8 mouse cellular contexts compared by ENCODE assay signal in genomic region chr13:19364245-19364772, GRCm38 (mm10). TPM values are rescaled to one million over a fixed set of nuclear protein-coding genes. Genes with fewer than 3 reads are reported as not detected.
DNase-seq lines count a peak whose midpoint lies in the region; ATAC-seq and TF ChIP-seq lines count a peak whose summit lies in the region.

No protein-coding gene starts in this region.

- peak; percentile 37 for ATAC-seq in forebrain, embryonic 13.5 days
- ATAC-seq in liver, embryonic 13.5 days (ENCODE audit: low read depth) = peak; percentile 32

- H3K27ac ChIP-seq in spleen, adult 2 months (ENCODE audit: insufficient read depth, low read length) = no peak overlapping the region
- no peak overlapping the region for H3K27ac ChIP-seq in forebrain, embryonic 13.5 days
- H3K27ac ChIP-seq in liver, embryonic 13.5 days = no peak overlapping the region

- peaks cover 5% of the 10 kb centered on the region; the same call in 1 of the 2 replicates for H3K36me3 ChIP-seq in spleen, adult 2 months (ENCODE audit: control insufficient read depth, insufficient read depth, low read length)
- peaks cover 43% of the 10 kb centered on the region for H3K36me3 ChIP-seq in forebrain, embryonic 13.5 days (ENCODE audit: poor library complexity, severe bottlenecking)
- 0 out of 2 replicates have a peak, but pooled peaks cover 7% of the 10 kb centered on the region for H3K36me3 ChIP-seq in liver, embryonic 13.5 days

- H3K9ac ChIP-seq in forebrain, embryonic 13.5 days = no peak overlapping the region
- no peak overlapping the region for H3K9ac ChIP-seq in liver, embryonic 13.5 days

- H3K4me1 ChIP-seq in spleen, adult 2 months (ENCODE audit: control insufficient read depth, insufficient read depth, insufficient read length) = no peaks in the 10 kb centered on the region
- no peaks in the 10 kb centered on the region for H3K4me1 ChIP-seq in forebrain, embryonic 13.5 days
- no peaks in the 10 kb centered on the region for H3K4me1 ChIP-seq in liver, embryonic 13.5 days (replicated peaks)

- 82% methylated on average over 11 of the region's 11 CpGs for WGBS in spleen, adult 2 months
- WGBS in forebrain, embryonic 13.5 days = 81% methylated on average over 11 of the region's 11 CpGs
- WGBS in liver, embryonic 13.5 days (ENCODE audit: insufficient replicate concordance) = 69% methylated on average over 11 of the region's 11 CpGs

- DNase-seq in spleen, adult 2 months (ENCODE audit: low read depth in 1 of 2, low spot score in 2 of 2) = peak; percentile 28 to 32
- DNase-seq in spleen, adult 12 weeks (ENCODE audit: low spot score) = no peak
- peak; percentile 73 for DNase-seq in adipocyte (ENCODE audit: low spot score)
- DNase-seq in kidney, adult 8-10 months = peak; percentile 75 to 76
- no peak for DNase-seq in liver, embryonic 13.5 days
- peak; percentile 86 for DNase-seq in retina, postnatal 1 day
- DNase-seq in urinary bladder, postnatal 10 days (ENCODE audit: low spot score) = no peak

- H3K27me3 ChIP-seq in spleen, adult 2 months (ENCODE audit: control insufficient read depth, insufficient read depth, low read length) = no peaks in the 10 kb centered on the region
- H3K27me3 ChIP-seq in forebrain, embryonic 13.5 days = no peaks in the 10 kb centered on the region
- H3K27me3 ChIP-seq in liver, embryonic 13.5 days = no peaks in the 10 kb centered on the region

- TF ChIP-seq POLR2A in spleen, adult 2 months (IDR thresholded peaks at IDR 0.05; ENCODE audit: low read depth, low read length) = no peak

- no peak overlapping the region for H3K4me2 ChIP-seq in forebrain, embryonic 13.5 days
- no peak overlapping the region for H3K4me2 ChIP-seq in liver, embryonic 13.5 days

- H3K4me3 ChIP-seq in spleen, adult 2 months (ENCODE audit: extremely low read depth, insufficient read depth, insufficient read length) = no peak overlapping the region
- H3K4me3 ChIP-seq in forebrain, embryonic 13.5 days = no peak overlapping the region
- no peak overlapping the region for H3K4me3 ChIP-seq in liver, embryonic 13.5 days (replicated peaks)

- no peak for TF ChIP-seq CTCF in spleen, adult 2 months (IDR thresholded peaks at IDR 0.05; ENCODE audit: extremely low read depth, insufficient read depth, insufficient read length, insufficient replicate concordance)

- H3K9me3 ChIP-seq in forebrain, embryonic 13.5 days (replicated peaks) = no peaks in the 10 kb centered on the region
- no peaks in the 10 kb centered on the region for H3K9me3 ChIP-seq in liver, embryonic 13.5 days (replicated peaks)

RNA-seq across cellular contexts. Expression of gene Stard3nl, which starts 31.3 kb away (rescaled TPM):
- polyA plus RNA-seq in spleen, adult 2 months (2012; rRNA removed) = 9.7 and 11.0 TPM in 2 replicates
- 161 and 167 TPM in 2 replicates for polyA plus RNA-seq in forebrain, embryonic 13.5 days (2015; fragmentation: Nextera tagmentation; extraction: Ambion mirVana)
- polyA plus RNA-seq in liver, embryonic 13.5 days (2015; fragmentation: Nextera tagmentation; extraction: Ambion mirVana) = 30.7 and 34.6 TPM in 2 replicates

Comparison
In these comparisons a context has a peak if more than half of its experiments do, and no peak if none do; other contexts are left out.
1. DNase-seq: peak in spleen, adult 2 months (2 of 2), adipocyte (single experiment), kidney, adult 8-10 months (2 of 2) and retina, postnatal 1 day (single experiment); none in spleen, adult 12 weeks (single experiment), liver, embryonic 13.5 days (single experiment) and urinary bladder, postnatal 10 days (single experiment).